Mouse (Mus musculus) liver, adult 2 months (tissue): ENCODE measurements around the gene Kank3. TPM values are rescaled to one million over a fixed set of nuclear protein-coding genes. Genes with fewer than 3 reads are reported as not detected.
A peak's percentile ranks its signal among the peaks of the same experiment; 100 is the strongest.

ENCODE experiments used
- DNase-seq: peaks from one replicate; pipeline ENCODE4 v3.0.0-alpha.2; 2011; ENCODE audit warnings: low read depth, low spot score; ENCODE audit errors: extremely low read depth
- H3K27ac ChIP-seq: fragments of 200-500 bp; replicated peaks from 2 replicates; pipeline ENCODE4 v1.5.1; 2012; ENCODE audit warnings: low read depth, mild to moderate bottlenecking, control low read depth, inconsistent platforms, low read length; ENCODE audit not compliant: insufficient read depth
- H3K27me3 ChIP-seq: fragments of 200-500 bp; 2 replicates; pipeline ENCODE4 v1.6.1; 2012; ENCODE audit warnings: mild to moderate bottlenecking, moderate library complexity, low read length, inconsistent platforms; ENCODE audit not compliant: control insufficient read depth, insufficient read depth
- H3K36me3 ChIP-seq: fragments of 200-500 bp; 2 replicates; pipeline ENCODE4 v1.6.1; 2012; ENCODE audit warnings: low read length, inconsistent platforms; ENCODE audit not compliant: control insufficient read depth, insufficient read depth
- H3K4me1 ChIP-seq: fragments of 200-500 bp; 2 replicates; pipeline ENCODE4 v1.6.1; 2011; ENCODE audit warnings: low read length; ENCODE audit not compliant: control insufficient read depth, insufficient read depth
- H3K4me3 ChIP-seq: fragments of 200-500 bp; 2 replicates; pipeline ENCODE4 v1.5.1; 2011; ENCODE audit warnings: low read depth, mild to moderate bottlenecking, control low read depth, low read length, moderate library complexity; ENCODE audit not compliant: insufficient read depth
- H3K79me2 ChIP-seq: fragments of 200-500 bp; 2 replicates; pipeline ENCODE4 v1.6.1; 2012; ENCODE audit warnings: inconsistent platforms, mild to moderate bottlenecking, low read length, moderate library complexity; ENCODE audit not compliant: control insufficient read depth, insufficient read depth
- H3K9ac ChIP-seq: fragments of 200-500 bp; 2 replicates; pipeline ENCODE4 v1.6.1; 2012; ENCODE audit warnings: low read depth, mild to moderate bottlenecking, control low read depth, inconsistent platforms, low read length
- CTCF ChIP-seq: fragments of 200-500 bp; IDR thresholded peaks from 2 replicates; pipeline ENCODE4 v1.5.1; 2011; ENCODE audit warnings: low read depth, low read length, control low read depth
- POLR2A ChIP-seq: fragments of 200-500 bp; IDR thresholded peaks from 2 replicates; pipeline ENCODE4 v1.6.1; 2011; ENCODE audit warnings: low read length, control low read depth; ENCODE audit not compliant: insufficient read depth; ENCODE audit errors: extremely low read depth
- WGBS: fragments of 180-500 bp; shearing (Covaris S2); methylation state at CpG from one replicate; pipeline ENCODE4 v1.1.7; 2018; 5-methylcytosine and 5-hydroxymethylcytosine counted together
- polyA plus RNA-seq: library from polyadenylated mRNA; depleted of rRNA; stranded (reverse); fragments of >200 nt; gene quantifications from 2 replicates; pipeline ENCODE4 v1.2.3, GENCODE M21; 2012
- total RNA-seq: library from RNA; depleted of rRNA; stranded (reverse); fragments of >200 nt; gene quantifications from 2 replicates; pipeline ENCODE4 v1.2.3, GENCODE M21; 2014

The Kank3 gene
- total and polyA plus RNA-seq, 2 experiments: 6.0 to 13.4 TPM

GRCm38 (mm10) chr17:33774573-33775155 lies 35.7 kb upstream of the Kank3 start:
- no peak overlapping the region for H3K4me3 ChIP-seq
- 39% methylated on average over 8 of the region's 8 CpGs for WGBS
- peak overlapping the region; percentile 33; the same call in 1 of the 2 replicates for H3K9ac ChIP-seq
- no peak for TF ChIP-seq CTCF
- TF ChIP-seq POLR2A: no peak
- H3K79me2 ChIP-seq: no peaks in the 10 kb centered on the region; the same call in 1 of the 2 replicates
- H3K27ac ChIP-seq: peak overlapping the region; percentile 96
- H3K4me1 ChIP-seq: peaks cover 40% of the 10 kb centered on the region
- no peaks in the 10 kb centered on the region for H3K27me3 ChIP-seq
- H3K36me3 ChIP-seq: peaks cover 43% of the 10 kb centered on the region
- peak; percentile 96 for DNase-seq

GRCm38 (mm10) chr17:33775287-33775686 lies 35.0 kb upstream of the Kank3 start:
- 85% methylated on average over 4 of the region's 4 CpGs for WGBS
- Histone ChIP-seq H3K27ac (peak overlapping the region; percentile 96), H3K36me3 (peaks cover 48% of the 10 kb centered on the region), H3K27me3 (no peaks in the 10 kb centered on the region), H3K79me2 (no peaks in the 10 kb centered on the region; the same call in 1 of the 2 replicates), H3K4me1 (peaks cover 40% of the 10 kb centered on the region), H3K4me3 (no peak overlapping the region), H3K9ac (peak overlapping the region; percentile 5; the same call in 1 of the 2 replicates)
- TF ChIP-seq CTCF: no peak
- TF ChIP-seq POLR2A: no peak
- DNase-seq: no peak

GRCm38 (mm10) chr17:33779271-33779966 lies 30.9 kb upstream of the Kank3 start:
- peak overlapping the region; percentile 93 for H3K4me3 ChIP-seq
- no peak for TF ChIP-seq CTCF
- no peak for TF ChIP-seq POLR2A
- peak; percentile 98 for DNase-seq
- H3K4me1 ChIP-seq: peaks cover 45% of the 10 kb centered on the region
- peak overlapping the region; percentile 96 for H3K27ac ChIP-seq
- peaks cover 47% of the 10 kb centered on the region for H3K36me3 ChIP-seq
- peak overlapping the region; percentile 70 for H3K9ac ChIP-seq
- H3K27me3 ChIP-seq: no peaks in the 10 kb centered on the region
- H3K79me2 ChIP-seq: peaks cover 6% of the 10 kb centered on the region; the same call in 1 of the 2 replicates
- 5% methylated on average over 9 of the region's 9 CpGs for WGBS

GRCm38 (mm10) chr17:33779967-33780295 lies 30.4 kb upstream of the Kank3 start:
- peaks cover 47% of the 10 kb centered on the region for H3K4me1 ChIP-seq
- no peak for DNase-seq
- peaks cover 6% of the 10 kb centered on the region; the same call in 1 of the 2 replicates for H3K79me2 ChIP-seq
- no peaks in the 10 kb centered on the region for H3K27me3 ChIP-seq
- H3K9ac ChIP-seq: peak overlapping the region; percentile 95
- TF ChIP-seq POLR2A (no peak), CTCF (no peak)
- H3K27ac ChIP-seq: peak overlapping the region; percentile 94
- 12% methylated on average over 5 of the region's 5 CpGs for WGBS
- peaks cover 46% of the 10 kb centered on the region for H3K36me3 ChIP-seq
- H3K4me3 ChIP-seq: peak overlapping the region; percentile 93

- H3K27ac ChIP-seq: peak overlapping the region; percentile 94
- TF ChIP-seq CTCF (no peak), POLR2A (no peak)
- peaks cover 6% of the 10 kb centered on the region; the same call in 1 of the 2 replicates for H3K79me2 ChIP-seq
- no peaks in the 10 kb centered on the region for H3K27me3 ChIP-seq
- H3K4me3 ChIP-seq: peak overlapping the region; percentile 93
- H3K36me3 ChIP-seq: peaks cover 41% of the 10 kb centered on the region
- peak overlapping the region; percentile 95 for H3K9ac ChIP-seq
- peaks cover 43% of the 10 kb centered on the region for H3K4me1 ChIP-seq
- WGBS: 11% methylated on average over 5 of the region's 5 CpGs
- DNase-seq: peak; percentile 84
These were observed 29.9 kb upstream of the Kank3 start for GRCm38 (mm10) chr17:33780431-33780830.

GRCm38 (mm10) chr17:33781124-33781977 lies 29.0 kb upstream of the Kank3 start, which contains the start of gene Angptl4:
Gene Angptl4, minus strand, starts transcription at chr17:33781830.
- Histone ChIP-seq H3K4me1 (peaks cover 37% of the 10 kb centered on the region), H3K36me3 (peaks cover 32% of the 10 kb centered on the region), H3K27me3 (no peaks in the 10 kb centered on the region), H3K4me3 (peak within 1 kb of the TSS; percentile 93), H3K79me2 (peaks cover 6% of the 10 kb centered on the region; the same call in 1 of the 2 replicates), H3K27ac (peak within 1 kb of the TSS; percentile 94), H3K9ac (peak within 1 kb of the TSS; percentile 95)
- WGBS: 3% methylated on average over 50 of the region's 50 CpGs
- TF ChIP-seq POLR2A (peak; percentile 86; the same call in 1 of the 2 replicates), CTCF (no peak)
- peak; percentile 89 for DNase-seq
